Mouse (Mus musculus) neural tube, embryonic 13.5 days (tissue): ENCODE measurements at regions not wholly inside any gene's neighbourhood (a gene's known extent, or its start where the extent isn't known, plus 50 kb on each side); places are given as distances from the start of the nearest gene placed in this dataset.
A peak's percentile ranks its signal among the peaks of the same experiment; 100 is the strongest.

Experiments
- ATAC-seq: fragments of 200-750 bp; cut with Nextera tagmentation; 2 replicates; pipeline ENCODE4 v1.8.0; 2017; ENCODE audit warnings: low read depth, mild to moderate bottlenecking, moderate TSS enrichment, moderate library complexity
- H3K27ac ChIP-seq: fragments of 300-500 bp; sonication (generic); replicated peaks from 2 replicates; pipeline ENCODE4 v1.5.1; 2015; ENCODE audit warnings: moderate library complexity, mild to moderate bottlenecking, inconsistent platforms
- H3K27me3 ChIP-seq: fragments of 300-500 bp; sonication (generic); 2 replicates; pipeline ENCODE4 v1.6.1; 2015; ENCODE audit warnings: mild to moderate bottlenecking, inconsistent platforms
- H3K36me3 ChIP-seq: fragments of 300-500 bp; sonication (generic); 2 replicates; pipeline ENCODE4 v1.6.1; 2015; ENCODE audit warnings: mild to moderate bottlenecking, inconsistent platforms
- H3K4me1 ChIP-seq: fragments of 300-500 bp; sonication (generic); replicated peaks from 2 replicates; pipeline ENCODE4 v1.6.1; 2015; ENCODE audit warnings: inconsistent platforms
- H3K4me2 ChIP-seq: fragments of 300-500 bp; sonication (generic); 2 replicates; pipeline ENCODE4 v1.6.1; 2015; ENCODE audit warnings: inconsistent platforms, mild to moderate bottlenecking, moderate library complexity
- H3K4me3 ChIP-seq: fragments of 300-500 bp; sonication (generic); 2 replicates; pipeline ENCODE4 v1.5.1; 2015; ENCODE audit warnings: mild to moderate bottlenecking, inconsistent platforms
- H3K9ac ChIP-seq: fragments of 300-500 bp; sonication (generic); 2 replicates; pipeline ENCODE4 v1.6.1; 2015; ENCODE audit warnings: moderate library complexity, mild to moderate bottlenecking, inconsistent platforms
- H3K9me3 ChIP-seq: fragments of 300-500 bp; sonication (generic); 2 replicates; pipeline ENCODE4 v1.6.1; 2016; ENCODE audit warnings: inconsistent platforms
- WGBS: fragments of 180-500 bp; shearing (Covaris S2); methylation state at CpG from one replicate; pipeline ENCODE4 v1.1.7; 2015; 5-methylcytosine and 5-hydroxymethylcytosine counted together

DNA sequence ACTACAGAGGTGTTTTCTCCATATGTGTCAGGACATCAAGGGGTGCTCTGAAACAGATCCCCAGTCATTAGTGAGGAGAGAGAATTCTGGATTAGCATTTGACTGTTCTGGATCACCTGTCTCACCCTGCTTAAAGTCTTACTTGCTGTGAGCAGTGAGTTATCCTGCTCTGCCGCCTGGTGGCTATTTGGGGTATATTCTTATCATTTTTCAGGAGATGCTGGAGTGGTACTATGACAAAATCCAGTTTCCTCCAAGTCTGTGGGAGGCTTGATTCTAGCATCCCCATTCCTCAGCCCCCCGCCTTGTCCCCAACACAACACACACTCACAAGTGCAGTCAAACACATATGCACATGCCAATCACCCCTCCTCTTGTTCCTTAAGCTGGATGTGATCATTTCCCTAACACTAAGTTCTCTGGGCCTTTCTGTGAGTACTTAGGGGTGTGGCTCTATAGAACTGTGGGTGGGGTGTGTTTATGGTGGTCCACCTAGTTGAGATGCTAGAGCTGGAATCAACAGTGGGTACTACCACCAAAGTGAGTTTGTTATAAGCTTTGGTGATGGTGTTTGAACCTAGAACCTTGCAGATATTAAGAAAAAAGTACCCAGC lies 624.6 kb upstream of the Vstm2b start:
- 23% methylated on average over 2 of the region's 2 CpGs for WGBS
- peaks cover 15% of the 10 kb centered on the region for H3K4me1 ChIP-seq
- peak; percentile 37; the same call in 1 of the 2 replicates for ATAC-seq
- H3K36me3 ChIP-seq = no peaks in the 10 kb centered on the region
- no peak overlapping the region for H3K27ac ChIP-seq
- no peaks in the 10 kb centered on the region for H3K9me3 ChIP-seq
- H3K9ac ChIP-seq = no peak overlapping the region
- H3K4me2 ChIP-seq = no peak overlapping the region
- H3K27me3 ChIP-seq = no peaks in the 10 kb centered on the region
- no peak overlapping the region for H3K4me3 ChIP-seq

DNA sequence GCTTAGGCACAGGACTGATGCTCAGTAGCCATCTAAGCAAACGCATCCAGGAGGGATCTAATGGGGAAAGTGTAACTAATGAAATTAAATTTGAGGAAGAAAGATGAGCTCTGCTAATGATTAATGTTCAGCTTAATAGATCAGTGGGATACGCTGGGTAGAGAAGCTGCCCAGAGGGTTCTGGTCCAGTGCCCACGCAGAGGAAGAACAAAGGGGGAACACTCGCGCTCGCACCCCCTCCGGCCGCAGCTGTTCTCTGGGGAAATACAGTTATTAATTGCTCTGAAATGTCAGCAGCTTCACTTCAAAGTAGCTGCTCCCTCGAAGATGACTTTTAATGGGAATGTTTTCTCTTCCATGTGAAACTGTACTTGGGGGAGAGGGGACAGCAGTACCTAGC lies 623.0 kb upstream of the Vstm2b start:
- Histone ChIP-seq H3K27ac (no peak overlapping the region), H3K4me1 (peaks cover 15% of the 10 kb centered on the region), H3K36me3 (no peaks in the 10 kb centered on the region), H3K4me2 (no peak overlapping the region), H3K27me3 (no peaks in the 10 kb centered on the region), H3K9ac (no peak overlapping the region), H3K9me3 (no peaks in the 10 kb centered on the region), H3K4me3 (no peak overlapping the region)
- 39% methylated on average over 9 of the region's 9 CpGs for WGBS
- ATAC-seq = peak; percentile 56; the same call in 1 of the 2 replicates

DNA sequence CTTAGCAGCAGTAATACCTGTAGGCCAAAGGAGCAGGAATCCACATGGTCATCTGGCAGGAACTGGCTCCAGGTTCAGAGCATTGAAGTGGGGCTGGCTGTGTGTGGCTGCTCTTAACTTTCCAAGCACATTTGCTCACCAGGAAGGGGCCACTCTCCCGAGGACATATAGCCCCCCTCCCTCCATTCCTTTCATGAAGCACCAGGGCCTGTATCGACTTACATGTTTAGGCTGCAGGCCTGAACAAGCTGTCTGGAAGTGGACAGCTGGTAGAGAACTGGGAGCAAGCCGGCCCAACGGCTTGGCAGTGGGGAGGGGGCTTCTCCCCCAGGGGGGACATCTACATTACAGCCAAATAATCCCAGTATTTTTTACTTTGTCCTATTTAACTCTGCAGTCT lies 622.5 kb upstream of the Vstm2b start:
- H3K9me3 ChIP-seq = no peaks in the 10 kb centered on the region
- peak; percentile 28; the same call in 1 of the 2 replicates for ATAC-seq
- no peak overlapping the region for H3K4me3 ChIP-seq
- no peak overlapping the region for H3K27ac ChIP-seq
- no peaks in the 10 kb centered on the region for H3K27me3 ChIP-seq
- WGBS = 25% methylated on average over 4 of the region's 4 CpGs
- H3K4me1 ChIP-seq = peaks cover 15% of the 10 kb centered on the region
- no peak overlapping the region for H3K4me2 ChIP-seq
- no peak overlapping the region for H3K9ac ChIP-seq
- no peaks in the 10 kb centered on the region for H3K36me3 ChIP-seq

DNA sequence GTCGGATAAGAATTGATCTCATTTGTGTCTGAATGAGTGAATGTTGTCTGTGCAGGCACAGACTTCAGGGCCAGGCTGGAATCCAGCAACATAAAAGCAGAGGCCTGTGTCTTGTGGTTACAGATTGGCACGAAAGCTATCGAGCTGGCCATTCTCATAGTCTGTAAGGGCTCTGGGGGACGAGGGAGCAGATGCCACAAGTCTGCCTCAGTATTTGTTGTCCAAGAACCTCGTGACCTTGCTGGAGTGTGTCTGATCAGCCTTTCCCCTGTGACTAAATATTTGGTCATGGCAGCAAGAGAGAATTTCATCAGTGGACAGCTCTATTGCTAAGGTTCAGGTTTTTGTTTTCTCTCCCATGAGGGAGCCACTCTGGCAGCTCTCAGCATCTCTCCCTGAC lies 622.0 kb upstream of the Vstm2b start:
- Histone ChIP-seq H3K4me2 (no peak overlapping the region), H3K4me1 (peaks cover 15% of the 10 kb centered on the region), H3K4me3 (no peak overlapping the region), H3K27ac (no peak overlapping the region), H3K27me3 (no peaks in the 10 kb centered on the region), H3K9me3 (no peaks in the 10 kb centered on the region), H3K9ac (no peak overlapping the region), H3K36me3 (no peaks in the 10 kb centered on the region)
- 32% methylated on average over 5 of the region's 5 CpGs for WGBS
- peak; percentile 66; the same call in 1 of the 2 replicates for ATAC-seq

DNA sequence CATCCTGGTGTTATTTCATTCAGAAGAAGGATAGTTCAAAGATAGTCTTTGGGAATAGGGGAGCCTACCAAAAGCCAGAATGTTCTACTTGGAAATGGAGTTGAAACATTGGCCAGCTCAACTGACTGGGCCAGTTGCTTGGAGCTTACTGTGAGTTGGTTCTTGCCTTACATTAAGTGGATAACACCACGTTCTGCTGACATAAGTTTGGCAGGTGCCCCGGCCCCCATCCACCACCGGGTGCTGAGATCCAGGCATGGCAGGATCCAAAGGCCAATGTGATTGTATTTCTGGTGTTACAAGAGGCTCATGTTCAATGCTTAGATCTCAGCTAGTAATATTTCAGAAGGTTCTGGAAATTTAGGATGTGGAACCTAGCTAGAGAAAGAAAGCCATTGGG lies 608.0 kb upstream of the Vstm2b start:
- Histone ChIP-seq H3K27me3 (no peaks in the 10 kb centered on the region), H3K4me1 (no peaks in the 10 kb centered on the region), H3K9me3 (no peaks in the 10 kb centered on the region), H3K9ac (no peak overlapping the region), H3K4me2 (no peak overlapping the region), H3K27ac (no peak overlapping the region), H3K36me3 (no peaks in the 10 kb centered on the region), H3K4me3 (no peak overlapping the region)
- ATAC-seq = no peak
- WGBS = 86% methylated on average over 3 of the region's 3 CpGs

DNA sequence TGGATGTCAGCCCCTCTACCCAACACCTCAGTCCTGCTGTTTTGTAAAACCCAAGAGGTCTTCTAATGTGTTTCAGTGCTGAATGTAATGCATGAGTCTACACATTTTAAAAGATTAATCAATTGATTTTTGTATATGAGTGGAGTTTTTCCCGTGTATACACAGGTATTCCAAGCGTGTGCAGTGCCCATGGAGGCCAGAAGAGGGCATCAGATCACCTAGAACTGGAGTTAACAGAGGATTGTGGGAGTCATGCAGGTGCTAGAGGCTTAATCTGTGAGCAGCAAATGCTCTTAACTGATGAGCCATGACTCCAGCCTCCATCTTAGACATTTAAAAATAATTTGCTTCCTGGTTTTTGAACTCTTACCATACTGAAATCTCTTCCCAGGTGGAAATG lies 587.6 kb upstream of the Vstm2b start:
- H3K9me3 ChIP-seq = no peaks in the 10 kb centered on the region
- ATAC-seq = no peak
- no peaks in the 10 kb centered on the region for H3K36me3 ChIP-seq
- no peaks in the 10 kb centered on the region for H3K27me3 ChIP-seq
- 20% methylated on average over 2 of the region's 2 CpGs for WGBS
- H3K4me2 ChIP-seq = no peak overlapping the region
- no peak overlapping the region for H3K27ac ChIP-seq
- no peak overlapping the region for H3K4me3 ChIP-seq
- H3K9ac ChIP-seq = no peak overlapping the region
- no peaks in the 10 kb centered on the region for H3K4me1 ChIP-seq

DNA sequence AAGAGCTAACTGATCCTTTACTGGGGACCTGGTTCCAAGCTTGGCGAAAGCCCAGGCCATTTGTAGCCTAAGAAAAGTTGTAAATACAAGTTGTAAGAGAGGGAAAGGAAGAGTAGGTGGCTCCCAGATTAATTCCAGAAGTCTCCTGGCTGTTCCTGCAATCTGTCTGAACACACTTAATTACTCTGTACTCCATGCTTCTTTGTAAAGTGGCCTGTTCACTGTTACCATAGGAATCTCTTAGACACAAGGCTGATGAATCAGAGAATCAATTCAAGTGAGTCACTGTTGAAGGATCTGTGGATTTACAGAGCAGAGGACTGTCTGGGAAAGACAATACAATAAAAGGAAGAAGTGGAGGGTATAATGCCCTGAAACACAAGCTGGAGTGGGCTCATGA lies 577.0 kb upstream of the Vstm2b start:
- no peak overlapping the region for H3K9ac ChIP-seq
- H3K27me3 ChIP-seq = no peaks in the 10 kb centered on the region
- H3K36me3 ChIP-seq = no peaks in the 10 kb centered on the region
- ATAC-seq = no peak
- no peaks in the 10 kb centered on the region for H3K9me3 ChIP-seq
- no peak overlapping the region for H3K4me2 ChIP-seq
- 92% methylated on average over 1 of the region's 1 CpGs for WGBS
- no peak overlapping the region for H3K4me3 ChIP-seq
- H3K27ac ChIP-seq = no peak overlapping the region
- H3K4me1 ChIP-seq = no peaks in the 10 kb centered on the region

DNA sequence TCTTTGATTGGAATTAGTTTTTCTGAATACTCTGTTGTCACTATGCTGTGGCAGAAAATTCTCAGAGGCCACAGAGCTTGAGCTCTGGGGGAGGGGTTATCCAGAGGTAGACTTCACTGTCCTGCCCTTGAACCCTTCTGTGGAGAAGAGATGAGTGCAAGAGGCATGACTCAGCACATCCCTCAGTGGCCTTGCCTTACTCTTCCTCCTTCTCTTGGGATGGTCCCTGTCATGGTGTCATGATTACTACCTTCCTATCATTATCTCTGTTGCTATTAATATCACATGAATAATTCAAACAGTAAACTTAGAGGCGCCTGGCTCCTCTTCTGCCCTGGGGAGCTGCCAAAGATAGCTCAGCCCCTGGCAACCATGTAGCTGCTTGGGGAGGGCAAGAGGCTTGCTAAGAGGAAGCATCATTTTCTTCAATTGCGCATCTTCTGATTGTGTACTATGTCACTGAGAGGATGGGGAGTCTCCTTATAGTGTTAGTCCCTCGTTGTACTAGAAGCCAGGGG lies 572.9 kb upstream of the Vstm2b start:
- H3K9ac ChIP-seq = no peak overlapping the region
- no peak for ATAC-seq
- WGBS = 89% methylated on average over 3 of the region's 3 CpGs
- no peaks in the 10 kb centered on the region for H3K36me3 ChIP-seq
- H3K27ac ChIP-seq = no peak overlapping the region
- no peaks in the 10 kb centered on the region for H3K4me1 ChIP-seq
- no peak overlapping the region for H3K4me2 ChIP-seq
- H3K27me3 ChIP-seq = no peaks in the 10 kb centered on the region
- no peaks in the 10 kb centered on the region for H3K9me3 ChIP-seq
- H3K4me3 ChIP-seq = no peak overlapping the region

DNA sequence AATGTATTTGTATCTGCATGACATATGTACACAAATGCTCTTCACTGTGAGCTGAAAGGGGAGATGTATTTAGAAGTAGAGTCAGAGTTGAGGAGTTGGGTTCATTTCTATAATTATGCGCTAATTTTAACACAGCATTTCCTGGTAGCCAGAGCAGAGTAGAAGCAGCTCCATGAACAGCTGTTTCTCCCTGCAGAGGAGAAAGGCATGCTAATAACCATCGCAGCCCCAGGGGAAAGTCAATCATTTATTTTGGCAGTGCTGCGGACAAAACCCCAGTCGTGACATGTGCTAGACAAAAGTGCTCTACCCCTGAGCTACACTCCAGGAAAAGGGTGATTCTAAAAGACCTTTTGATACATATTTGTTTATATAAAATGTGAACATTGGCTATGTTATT lies 565.7 kb upstream of the Vstm2b start:
- ATAC-seq = 0 out of 2 replicates have a peak, but pooled peaks have one; percentile 43
- H3K4me1 ChIP-seq = 0 out of 2 replicates have a peak, but pooled peaks cover 8% of the 10 kb centered on the region
- H3K9me3 ChIP-seq = no peaks in the 10 kb centered on the region
- no peak overlapping the region for H3K9ac ChIP-seq
- 28% methylated on average over 4 of the region's 4 CpGs for WGBS
- no peaks in the 10 kb centered on the region for H3K27me3 ChIP-seq
- no peak overlapping the region for H3K4me3 ChIP-seq
- no peak overlapping the region for H3K27ac ChIP-seq
- no peaks in the 10 kb centered on the region for H3K36me3 ChIP-seq
- H3K4me2 ChIP-seq = no peak overlapping the region

DNA sequence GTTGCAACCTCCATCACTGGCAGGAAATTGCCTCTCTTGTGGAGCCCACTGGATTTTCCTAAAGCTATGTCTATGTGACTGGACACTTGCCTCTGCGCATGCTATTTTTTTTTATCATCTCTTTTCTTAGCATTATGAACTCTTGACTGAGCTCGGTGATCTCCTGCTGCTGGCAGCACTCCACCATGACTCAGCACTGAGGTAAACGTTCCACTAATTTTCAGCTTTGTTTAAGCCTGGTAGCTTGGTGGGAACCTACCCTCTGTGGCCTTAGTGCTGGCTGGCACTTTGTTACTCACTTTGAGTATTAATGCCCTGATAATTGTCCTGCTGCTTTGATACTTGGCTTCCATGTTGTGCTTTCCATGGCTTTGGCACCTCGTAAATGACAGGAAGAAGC lies 545.8 kb upstream of the Vstm2b start:
- Histone ChIP-seq H3K36me3 (no peaks in the 10 kb centered on the region), H3K4me3 (no peak overlapping the region), H3K4me2 (no peak overlapping the region), H3K27me3 (no peaks in the 10 kb centered on the region), H3K9ac (no peak overlapping the region), H3K4me1 (no peaks in the 10 kb centered on the region), H3K27ac (no peak overlapping the region), H3K9me3 (no peaks in the 10 kb centered on the region)
- WGBS = 53% methylated on average over 4 of the region's 4 CpGs
- no peak for ATAC-seq

DNA sequence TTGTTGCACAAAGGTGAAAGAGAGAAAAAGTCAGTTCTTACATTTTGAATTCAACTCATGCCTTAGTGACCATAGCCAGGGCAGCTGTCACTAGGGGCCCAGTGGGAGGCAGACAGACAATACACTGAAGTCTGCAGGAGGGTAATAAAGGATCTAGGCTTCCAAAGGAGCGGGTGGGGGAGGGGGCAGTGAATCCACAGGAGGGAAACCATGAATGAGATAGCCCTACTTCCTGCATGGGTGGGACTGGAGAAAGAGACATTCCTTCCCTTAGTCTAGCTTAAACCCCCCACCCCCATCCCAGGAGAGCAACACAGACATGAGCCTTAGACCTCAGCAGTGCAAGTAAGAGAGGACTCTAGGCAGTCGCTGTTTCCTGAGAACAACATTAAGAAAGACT lies 535.4 kb upstream of the Vstm2b start:
- WGBS = 0% methylated on average over 2 of the region's 2 CpGs
- no peak overlapping the region for H3K27ac ChIP-seq
- H3K9me3 ChIP-seq = no peaks in the 10 kb centered on the region
- H3K4me3 ChIP-seq = no peak overlapping the region
- H3K9ac ChIP-seq = no peak overlapping the region
- H3K27me3 ChIP-seq = no peaks in the 10 kb centered on the region
- no peaks in the 10 kb centered on the region for H3K36me3 ChIP-seq
- ATAC-seq = peak; percentile 67
- no peak overlapping the region for H3K4me2 ChIP-seq
- peaks cover 7% of the 10 kb centered on the region for H3K4me1 ChIP-seq

DNA sequence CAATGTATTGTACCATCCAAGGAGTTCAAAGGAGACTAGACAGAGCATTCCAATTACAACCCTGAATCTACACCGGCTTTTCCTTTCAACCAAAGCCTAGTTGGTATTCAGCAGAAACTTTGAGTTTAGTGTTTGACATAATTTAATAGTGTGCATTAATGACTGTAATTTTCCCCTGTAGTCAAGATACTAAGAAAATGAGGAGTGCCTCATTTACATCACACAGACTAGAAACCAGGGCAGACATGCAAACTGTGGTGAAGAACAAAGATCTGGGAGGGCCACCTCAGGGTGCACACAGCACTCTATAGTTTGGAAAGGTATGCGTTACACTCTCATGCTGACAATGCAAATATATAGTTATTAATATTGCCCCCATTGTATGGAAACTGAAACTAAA lies 525.4 kb upstream of the Vstm2b start:
- Histone ChIP-seq H3K4me2 (no peak overlapping the region), H3K9ac (no peak overlapping the region), H3K27me3 (no peaks in the 10 kb centered on the region), H3K4me3 (no peak overlapping the region), H3K36me3 (no peaks in the 10 kb centered on the region), H3K9me3 (no peaks in the 10 kb centered on the region), H3K27ac (no peak overlapping the region), H3K4me1 (no peaks in the 10 kb centered on the region)
- 53% methylated on average over 2 of the region's 2 CpGs for WGBS
- ATAC-seq = no peak

DNA sequence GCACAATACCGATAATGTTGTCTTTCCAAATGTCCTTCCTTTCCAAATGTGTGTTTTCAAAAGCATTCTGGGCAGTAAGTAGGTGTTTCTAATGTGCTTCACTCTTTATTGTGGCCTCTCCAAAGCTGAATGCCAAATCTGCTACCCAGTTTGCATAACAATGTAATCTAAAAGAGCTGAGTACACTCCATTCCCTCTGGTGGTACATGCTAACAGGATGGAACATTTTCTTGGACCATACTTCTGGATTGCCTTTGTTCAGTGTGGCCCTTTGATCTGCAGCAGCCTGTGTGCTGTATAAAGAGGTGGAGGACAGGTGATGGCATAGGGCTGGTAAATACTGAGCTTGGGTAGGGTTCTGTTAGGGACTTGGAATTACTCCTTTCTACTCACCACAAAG lies 520.3 kb upstream of the Vstm2b start:
- no peak for ATAC-seq
- H3K27me3 ChIP-seq = no peaks in the 10 kb centered on the region
- H3K4me2 ChIP-seq = no peak overlapping the region
- no peaks in the 10 kb centered on the region for H3K9me3 ChIP-seq
- no peak overlapping the region for H3K27ac ChIP-seq
- no peaks in the 10 kb centered on the region for H3K4me1 ChIP-seq
- H3K9ac ChIP-seq = no peak overlapping the region
- H3K36me3 ChIP-seq = no peaks in the 10 kb centered on the region
- 73% methylated on average over 1 of the region's 1 CpGs for WGBS
- H3K4me3 ChIP-seq = no peak overlapping the region
